Mouse (Mus musculus) limb, embryonic 13.5 days (tissue): ENCODE results near the gene Iqce. TPM values are rescaled to one million over a fixed set of nuclear protein-coding genes. Genes with fewer than 3 reads are reported as not detected.

Source experiments
- ATAC-seq: fragments of 200-750 bp; cut with Nextera tagmentation; 2 replicates; pipeline ENCODE4 v1.8.0; 2017; ENCODE audit warnings: low read depth, moderate number of reproducible peaks, moderate TSS enrichment; ENCODE audit not compliant: low FRiP score
- H3K27ac ChIP-seq: fragments of 300-500 bp; sonication (generic); 2 replicates; pipeline ENCODE4 v1.5.1; 2015; ENCODE audit warnings: inconsistent platforms, mild to moderate bottlenecking, moderate library complexity
- H3K27me3 ChIP-seq: fragments of 300-500 bp; sonication (generic); 2 replicates; pipeline ENCODE4 v1.6.1; 2015; ENCODE audit warnings: mild to moderate bottlenecking, inconsistent platforms
- H3K36me3 ChIP-seq: fragments of 300-500 bp; sonication (generic); 2 replicates; pipeline ENCODE4 v1.6.1; 2015; ENCODE audit warnings: inconsistent platforms, mild to moderate bottlenecking, moderate library complexity
- H3K4me1 ChIP-seq: fragments of 300-500 bp; sonication (generic); 2 replicates; pipeline ENCODE4 v1.6.1; 2015; ENCODE audit warnings: inconsistent platforms
- H3K4me2 ChIP-seq: fragments of 300-500 bp; sonication (generic); replicated peaks from 2 replicates; pipeline ENCODE4 v1.6.1; 2015; ENCODE audit warnings: inconsistent platforms, mild to moderate bottlenecking, moderate library complexity
- H3K4me3 ChIP-seq: fragments of 300-500 bp; sonication (generic); 2 replicates; pipeline ENCODE4 v1.5.1; 2015; ENCODE audit warnings: moderate library complexity, mild to moderate bottlenecking, inconsistent platforms
- H3K9ac ChIP-seq: fragments of 300-500 bp; sonication (generic); 2 replicates; pipeline ENCODE4 v1.6.1; 2015; ENCODE audit warnings: mild to moderate bottlenecking, inconsistent platforms
- H3K9me3 ChIP-seq: fragments of 300-500 bp; sonication (generic); 2 replicates; pipeline ENCODE4 v1.6.1; 2016; ENCODE audit warnings: inconsistent platforms
- WGBS: fragments of 180-500 bp; shearing (Covaris S2); methylation state at CpG from one replicate; pipeline ENCODE4 v1.1.7; 2015; 5-methylcytosine and 5-hydroxymethylcytosine counted together
- polyA plus RNA-seq: library from polyadenylated mRNA; unstranded; fragments of >200 nt; fragmentation: Nextera tagmentation; extraction: Ambion mirVana; gene quantifications from 2 replicates; pipeline ENCODE4 v1.2.1, GENCODE M21; 2015

Gene Iqce
- polyA plus RNA-seq, 1 experiment from 2014 or later: 25.2 TPM

DNA sequence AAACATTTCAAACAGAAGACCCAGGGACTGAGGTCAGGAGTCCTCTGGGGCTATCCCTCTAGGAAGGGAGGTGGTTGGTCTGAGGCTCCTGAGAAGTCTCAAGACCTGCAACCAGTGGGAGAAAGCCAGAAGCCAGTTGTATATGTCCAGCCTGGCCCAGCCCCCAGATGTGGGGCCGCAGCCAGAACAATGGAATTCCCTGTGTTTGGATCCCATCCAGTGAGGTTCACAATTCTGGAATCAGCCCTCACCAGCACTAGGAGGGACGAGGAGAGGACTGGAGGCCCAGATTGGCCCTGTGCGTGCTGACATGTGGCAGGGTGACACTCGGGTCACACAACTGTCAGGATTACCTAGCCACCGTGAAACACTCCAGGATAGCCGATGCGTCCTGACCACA lies 49.6 kb downstream of the Iqce start:
- no peaks in the 10 kb centered on the region for H3K27me3 ChIP-seq
- ATAC-seq: no peak
- no peaks in the 10 kb centered on the region for H3K9me3 ChIP-seq
- no peak overlapping the region for H3K27ac ChIP-seq
- H3K4me1 ChIP-seq: peaks cover 21% of the 10 kb centered on the region
- H3K9ac ChIP-seq: no peak overlapping the region; the same call in 1 of the 2 replicates
- H3K36me3 ChIP-seq: no peaks in the 10 kb centered on the region
- WGBS: 73% methylated on average over 7 of the region's 7 CpGs
- no peak overlapping the region for H3K4me3 ChIP-seq
- no peak overlapping the region for H3K4me2 ChIP-seq

DNA sequence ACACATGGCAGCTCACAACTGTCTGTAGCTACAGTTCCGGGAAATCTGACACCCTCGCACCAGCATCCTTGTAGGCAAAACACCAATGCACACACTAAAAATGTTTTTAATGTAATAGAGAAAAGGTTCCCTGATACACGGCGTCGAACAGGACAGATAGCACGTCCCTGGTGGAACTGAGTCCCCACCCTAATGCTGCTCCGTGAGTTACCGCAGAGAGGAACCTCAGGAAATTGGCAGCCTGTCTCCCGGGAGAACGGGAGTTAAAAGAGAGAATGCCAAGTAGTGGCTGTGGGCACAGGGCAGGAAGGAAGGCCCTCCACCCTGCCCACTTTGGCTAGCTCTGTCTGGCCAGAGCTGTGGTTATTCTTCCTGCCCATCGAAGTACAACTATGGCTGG lies 50.9 kb downstream of the Iqce start:
- H3K27ac ChIP-seq: no peak overlapping the region
- no peak overlapping the region for H3K4me2 ChIP-seq
- peaks cover 34% of the 10 kb centered on the region for H3K4me1 ChIP-seq
- H3K9me3 ChIP-seq: no peaks in the 10 kb centered on the region
- no peak overlapping the region for H3K9ac ChIP-seq
- no peak overlapping the region for H3K4me3 ChIP-seq
- peaks cover 5% of the 10 kb centered on the region; the same call in 1 of the 2 replicates for H3K36me3 ChIP-seq
- H3K27me3 ChIP-seq: no peaks in the 10 kb centered on the region
- 87% methylated on average over 11 of the region's 11 CpGs for WGBS
- no peak for ATAC-seq

DNA sequence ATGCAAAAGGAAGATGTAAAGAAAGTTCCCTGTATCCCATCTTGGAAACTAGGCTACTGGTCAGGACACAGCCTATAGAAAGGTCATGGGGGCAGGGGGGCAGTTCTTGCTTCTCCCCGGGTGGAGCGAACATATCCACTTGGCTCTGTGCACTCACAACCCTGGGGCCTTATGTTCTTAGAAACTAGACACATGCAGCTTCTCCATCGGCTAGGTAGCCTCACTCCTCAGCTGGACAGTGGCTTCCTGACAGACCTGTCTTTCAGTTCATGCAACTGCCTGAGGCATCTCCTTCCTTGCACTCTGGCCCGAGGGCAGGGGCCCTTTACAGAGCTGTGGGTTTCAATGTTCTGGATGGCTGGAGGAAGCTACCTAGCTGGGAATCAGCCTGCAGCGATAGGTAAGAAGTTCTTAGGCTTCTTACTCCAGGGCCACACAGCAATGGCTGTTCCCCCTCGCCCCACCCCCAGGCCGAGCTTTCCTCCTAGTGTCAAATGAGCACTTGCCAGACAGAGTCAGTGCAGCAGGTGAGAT lies 52.2 kb downstream of the Iqce start:
- Histone ChIP-seq H3K27ac (no peak overlapping the region), H3K4me1 (peaks cover 47% of the 10 kb centered on the region), H3K4me3 (0 out of 2 replicates have a peak overlapping the region, but pooled peaks have one; percentile 98), H3K27me3 (no peaks in the 10 kb centered on the region), H3K9ac (peak overlapping the region; percentile 61; the same call in 1 of the 2 replicates), H3K36me3 (peaks cover 18% of the 10 kb centered on the region), H3K4me2 (peak overlapping the region; percentile 77), H3K9me3 (no peaks in the 10 kb centered on the region)
- ATAC-seq: no peak
- 57% methylated on average over 7 of the region's 7 CpGs for WGBS

DNA sequence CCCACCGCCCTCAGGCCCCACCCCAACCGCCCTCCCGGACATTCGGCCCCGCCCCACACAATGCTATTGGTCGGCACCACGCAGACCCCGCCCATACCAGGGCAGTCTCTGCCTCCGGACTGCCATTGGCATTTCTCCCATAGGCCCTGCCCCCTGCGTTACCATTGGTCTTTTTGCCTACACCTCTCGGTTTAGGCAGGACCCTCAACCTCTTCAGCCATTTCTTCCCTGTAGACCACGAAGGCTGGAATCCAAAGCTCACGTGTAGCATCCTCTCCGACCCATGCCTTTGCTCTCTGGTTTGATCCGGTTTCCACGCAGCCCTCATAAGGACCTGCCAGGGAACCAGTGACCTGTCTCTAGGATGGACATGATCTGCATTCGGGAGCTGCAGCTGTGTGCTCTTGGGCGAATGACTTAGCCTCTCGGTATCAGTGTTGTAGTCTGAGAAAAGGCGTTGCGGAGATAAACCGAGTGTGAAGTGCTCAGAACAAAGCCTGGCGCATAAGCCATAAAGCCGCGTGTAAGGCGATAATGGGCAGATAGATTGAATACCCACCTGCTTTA lies 53.0 kb downstream of the Iqce start:
- WGBS: 4% methylated on average over 26 of the region's 26 CpGs
- peak overlapping the region; percentile 61; the same call in 1 of the 2 replicates for H3K27ac ChIP-seq

DNA sequence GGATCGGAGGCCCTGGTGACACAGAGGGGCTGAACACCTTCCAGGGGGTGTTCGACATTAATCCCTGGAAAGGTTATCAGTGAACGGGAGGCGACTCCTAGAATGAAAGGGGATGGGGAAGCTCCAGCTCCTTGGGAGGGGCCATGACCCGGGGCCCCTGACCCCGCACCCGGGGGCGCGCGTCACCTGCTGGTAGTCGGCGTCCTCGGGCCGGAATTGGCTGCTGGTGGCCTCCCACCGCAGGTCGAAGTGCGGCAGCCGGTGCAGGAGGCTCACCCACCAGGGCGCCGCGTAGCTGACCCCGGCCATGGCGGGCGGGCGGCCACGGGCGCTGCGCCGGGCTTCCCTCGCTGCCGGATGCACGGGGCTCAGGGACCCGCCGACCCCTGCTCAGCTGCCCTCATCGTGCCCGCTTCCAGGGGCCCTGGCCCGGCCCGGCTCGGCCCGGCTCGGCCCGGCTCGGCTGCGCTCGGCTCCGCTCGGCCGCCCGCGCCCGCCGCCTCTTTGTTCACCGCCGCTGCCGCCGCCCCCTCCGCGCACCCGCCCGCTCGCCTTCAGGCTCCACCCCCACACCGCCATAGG lies 53.6 kb downstream of the Iqce start, which contains the start of gene Ttyh3:
Gene Ttyh3 (minus strand): TSS at position 513 of the 582 bp plus-strand sequence.
- Histone ChIP-seq H3K4me1 (peaks cover 53% of the 10 kb centered on the region), H3K4me3 (peak within 1 kb of the TSS; percentile 98), H3K27ac (peak within 1 kb of the TSS; percentile 85), H3K9me3 (no peaks in the 10 kb centered on the region), H3K4me2 (peak within 1 kb of the TSS; percentile 97), H3K9ac (peak within 1 kb of the TSS; percentile 100), H3K36me3 (peaks cover 32% of the 10 kb centered on the region), H3K27me3 (no peaks in the 10 kb centered on the region)
- ATAC-seq: no peak; the same call in 1 of the 2 replicates
- 0% methylated on average over 53 of the region's 62 CpGs for WGBS

More for the DNA sequence above, 53.0 kb downstream of the Iqce start:
- Histone ChIP-seq H3K4me1 (peaks cover 50% of the 10 kb centered on the region), H3K9ac (peak overlapping the region; percentile 61), H3K36me3 (peaks cover 26% of the 10 kb centered on the region), H3K27me3 (no peaks in the 10 kb centered on the region), H3K4me3 (peak overlapping the region; percentile 98), H3K4me2 (peak overlapping the region; percentile 77), H3K9me3 (no peaks in the 10 kb centered on the region)
- peak; percentile 93 for ATAC-seq

DNA sequence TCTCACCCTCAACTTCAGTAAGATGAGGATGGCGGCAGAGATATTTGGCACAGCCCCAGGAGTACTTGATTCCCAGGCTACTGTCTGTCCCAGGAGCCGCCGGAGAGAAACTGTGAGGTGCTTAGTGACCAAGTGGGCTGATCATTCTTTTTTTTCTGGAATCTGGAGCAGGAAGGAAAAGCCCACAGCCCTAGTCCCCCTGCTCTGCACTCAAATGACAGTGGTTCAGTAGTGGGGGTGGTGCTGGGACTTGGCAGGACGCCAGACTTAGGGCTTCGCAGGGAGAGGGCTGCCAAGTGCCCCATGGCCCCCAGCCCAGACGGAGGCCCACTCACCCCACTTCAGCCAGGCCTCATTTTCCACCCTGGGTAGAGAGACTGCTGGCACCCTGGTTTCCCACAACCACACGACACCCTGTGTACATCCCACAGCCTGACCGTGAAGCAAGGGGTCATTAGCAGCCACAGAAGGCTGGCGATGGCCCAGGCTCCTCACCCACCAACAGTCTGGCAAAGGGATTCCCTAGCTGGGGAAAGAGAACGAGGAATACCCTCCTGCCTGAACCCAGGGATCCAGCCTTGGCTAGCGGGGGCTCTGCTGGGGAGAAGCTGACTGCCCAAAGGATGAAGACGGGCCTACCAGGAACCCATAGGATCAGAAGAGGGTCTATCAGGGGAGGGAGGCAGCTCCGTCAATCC lies 54.2 kb downstream of the Iqce start:
- H3K36me3 ChIP-seq: peaks cover 34% of the 10 kb centered on the region
- H3K4me3 ChIP-seq: peak overlapping the region; percentile 98
- peak overlapping the region; percentile 100 for H3K9ac ChIP-seq
- peaks cover 60% of the 10 kb centered on the region for H3K4me1 ChIP-seq
- no peaks in the 10 kb centered on the region for H3K9me3 ChIP-seq
- peak overlapping the region; percentile 97 for H3K4me2 ChIP-seq
- no peaks in the 10 kb centered on the region for H3K27me3 ChIP-seq
- WGBS: 1% methylated on average over 13 of the region's 13 CpGs
- peak overlapping the region; percentile 85 for H3K27ac ChIP-seq
- ATAC-seq: peak; percentile 24; the same call in 1 of the 2 replicates

DNA sequence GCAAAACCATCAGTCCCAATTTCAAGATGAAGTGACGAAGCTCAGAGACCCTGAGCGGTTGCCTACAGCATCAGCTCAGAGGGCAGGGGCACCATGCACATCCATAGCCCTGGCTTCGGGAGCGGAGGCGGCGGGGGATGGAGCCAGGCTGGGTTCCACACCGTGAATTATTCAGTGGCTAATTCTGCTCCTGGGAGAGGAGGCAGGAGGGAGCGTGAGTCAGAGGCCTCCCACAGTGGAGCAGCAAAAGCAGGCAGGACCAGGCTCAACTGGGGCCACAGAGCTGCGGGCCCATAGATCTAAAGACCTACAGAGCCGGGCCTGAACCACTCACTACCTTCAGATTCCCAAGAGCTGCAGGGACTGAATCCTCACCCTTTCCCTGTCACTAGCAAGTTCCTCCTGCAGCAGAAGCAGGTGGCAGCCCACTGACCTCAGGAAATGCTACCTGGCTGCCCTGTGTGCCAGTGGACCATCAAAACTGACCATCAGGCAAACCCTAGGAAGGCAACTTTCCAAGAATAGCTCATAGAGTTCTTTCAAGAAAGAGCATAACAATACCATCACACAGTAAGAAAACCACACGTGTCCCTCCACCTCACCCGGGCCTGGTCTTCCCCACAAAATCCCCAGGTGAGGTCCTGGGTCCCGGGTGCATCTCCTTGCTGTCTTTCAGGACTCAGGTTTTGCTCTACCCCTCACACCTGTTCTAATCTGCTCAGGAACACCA lies 55.0 kb downstream of the Iqce start:
- Histone ChIP-seq H3K36me3 (peaks cover 34% of the 10 kb centered on the region), H3K4me3 (peak overlapping the region; percentile 98), H3K27me3 (no peaks in the 10 kb centered on the region), H3K9ac (peak overlapping the region; percentile 100), H3K4me2 (peak overlapping the region; percentile 97), H3K27ac (peak overlapping the region; percentile 85; the same call in 1 of the 2 replicates), H3K4me1 (peaks cover 61% of the 10 kb centered on the region), H3K9me3 (no peaks in the 10 kb centered on the region)
- ATAC-seq: no peak
- 56% methylated on average over 13 of the region's 13 CpGs for WGBS

DNA sequence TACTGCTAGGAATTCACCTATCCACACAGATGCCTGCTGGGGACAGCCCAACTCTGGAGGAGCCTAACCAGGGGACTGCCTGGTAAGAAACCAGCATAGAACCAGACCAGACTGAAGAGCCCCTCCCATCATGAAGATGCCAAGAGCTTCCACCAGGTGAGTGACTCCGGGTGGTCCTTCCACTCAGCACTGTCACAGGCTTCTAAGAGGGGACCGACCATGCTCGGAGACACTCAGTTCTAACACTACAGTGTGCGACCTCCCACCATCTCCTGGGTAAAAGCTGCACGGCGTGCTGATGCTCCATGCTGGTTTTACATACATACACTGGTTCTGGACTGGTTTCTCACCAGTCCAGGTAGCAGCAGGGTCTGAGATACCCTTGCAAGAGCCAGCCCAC lies 56.0 kb downstream of the Iqce start:
- peaks cover 34% of the 10 kb centered on the region for H3K36me3 ChIP-seq

DNA sequence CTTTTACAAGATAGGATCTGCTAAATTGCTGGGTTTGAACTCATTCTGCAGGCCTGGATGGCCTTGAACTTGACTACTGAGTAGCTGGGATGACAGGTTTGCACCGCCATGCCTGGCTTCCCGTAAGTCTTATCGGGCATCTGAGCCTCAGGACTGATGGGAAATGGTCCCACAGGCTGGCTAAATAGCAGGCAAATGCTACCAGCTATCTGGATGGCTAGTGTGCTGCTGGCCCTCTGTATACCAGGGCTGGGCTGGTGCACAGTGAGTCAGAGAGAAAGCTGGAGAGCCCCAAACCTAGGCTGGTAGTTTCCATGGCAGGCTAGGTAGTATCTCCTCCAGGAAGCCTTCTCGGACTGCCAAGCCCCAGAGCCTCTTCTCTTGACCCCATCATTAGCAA lies 56.7 kb downstream of the Iqce start:
- no peak for ATAC-seq
- peak overlapping the region; percentile 97 for H3K4me2 ChIP-seq
- no peak overlapping the region for H3K27ac ChIP-seq
- no peak overlapping the region for H3K4me3 ChIP-seq
- H3K27me3 ChIP-seq: no peaks in the 10 kb centered on the region
- WGBS: 86% methylated on average over 4 of the region's 4 CpGs
- peaks cover 36% of the 10 kb centered on the region for H3K36me3 ChIP-seq
- peaks cover 79% of the 10 kb centered on the region for H3K4me1 ChIP-seq
- no peaks in the 10 kb centered on the region for H3K9me3 ChIP-seq
- no peak overlapping the region for H3K9ac ChIP-seq

More for the DNA sequence above, 56.0 kb downstream of the Iqce start:
- H3K4me3 ChIP-seq: peak overlapping the region; percentile 98
- H3K27me3 ChIP-seq: no peaks in the 10 kb centered on the region
- H3K4me1 ChIP-seq: peaks cover 72% of the 10 kb centered on the region
- H3K9me3 ChIP-seq: no peaks in the 10 kb centered on the region
- no peak for ATAC-seq
- H3K9ac ChIP-seq: peak overlapping the region; percentile 100
- H3K27ac ChIP-seq: no peak overlapping the region
- 88% methylated on average over 6 of the region's 6 CpGs for WGBS
- peak overlapping the region; percentile 97 for H3K4me2 ChIP-seq

DNA sequence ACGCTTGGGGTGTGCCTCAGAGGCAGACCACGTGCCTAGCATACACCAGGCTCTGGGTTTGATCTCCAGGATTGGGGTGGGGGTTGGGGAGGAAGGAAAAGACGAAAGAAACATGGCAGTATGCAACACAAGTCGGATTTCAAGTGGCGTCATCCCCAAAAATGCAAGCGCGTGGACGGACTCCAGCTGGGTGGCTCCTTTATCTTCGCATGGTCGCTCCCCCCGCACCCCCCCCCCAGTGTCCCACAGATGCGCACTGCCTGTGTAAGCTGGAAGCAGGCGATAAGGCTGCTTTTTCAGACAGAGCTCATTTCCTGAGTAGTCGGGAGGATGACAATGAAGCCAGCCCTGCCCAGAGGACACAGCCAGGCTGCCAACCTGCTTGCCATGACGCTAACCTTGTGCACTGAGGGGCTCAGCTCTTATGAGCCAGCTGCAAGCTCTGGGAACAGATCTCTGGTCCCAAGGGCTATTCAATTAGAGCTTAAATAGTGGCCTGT lies 57.4 kb downstream of the Iqce start:
- H3K4me3 ChIP-seq: no peak overlapping the region
- peaks cover 43% of the 10 kb centered on the region for H3K36me3 ChIP-seq
- no peaks in the 10 kb centered on the region for H3K9me3 ChIP-seq
- H3K27ac ChIP-seq: no peak overlapping the region
- H3K9ac ChIP-seq: no peak overlapping the region
- 85% methylated on average over 15 of the region's 15 CpGs for WGBS
- H3K27me3 ChIP-seq: no peaks in the 10 kb centered on the region
- H3K4me1 ChIP-seq: peaks cover 80% of the 10 kb centered on the region
- no peak for ATAC-seq
- no peak overlapping the region; the same call in 1 of the 2 replicates for H3K4me2 ChIP-seq

DNA sequence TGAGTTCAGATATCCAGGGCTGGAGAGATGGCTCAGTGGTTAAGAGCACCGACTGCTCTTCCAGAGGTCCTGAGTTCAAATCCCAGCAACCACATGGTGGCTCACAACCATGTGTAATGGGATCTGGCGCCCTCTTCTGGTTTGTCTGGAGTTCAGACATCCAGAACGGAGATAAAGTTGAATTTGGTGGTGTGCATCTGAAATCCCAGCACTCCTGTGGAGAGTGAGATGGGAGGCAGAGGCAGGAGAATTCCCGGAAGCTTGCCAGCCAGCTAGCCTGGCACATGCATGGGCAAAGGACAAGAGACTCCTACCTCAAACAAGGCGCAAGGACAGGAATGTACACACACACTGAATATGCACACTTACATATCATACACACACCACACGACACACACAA lies 57.9 kb downstream of the Iqce start:
- no peak for ATAC-seq
- WGBS: 91% methylated on average over 6 of the region's 6 CpGs
- H3K4me1 ChIP-seq: peaks cover 76% of the 10 kb centered on the region

More for the DNA sequence above, 57.9 kb downstream of the Iqce start:
- no peaks in the 10 kb centered on the region for H3K27me3 ChIP-seq
- H3K27ac ChIP-seq: no peak overlapping the region
- no peak overlapping the region for H3K4me3 ChIP-seq
- no peaks in the 10 kb centered on the region for H3K9me3 ChIP-seq
- H3K4me2 ChIP-seq: no peak overlapping the region
- H3K9ac ChIP-seq: no peak overlapping the region
- peaks cover 45% of the 10 kb centered on the region for H3K36me3 ChIP-seq
